34 mouse cellular contexts compared by ENCODE assay signal in genomic region chr8:46394750-46395149, GRCm38 (mm10).
DNase-seq lines count a peak whose midpoint lies in the region; ATAC-seq and TF ChIP-seq lines count a peak whose summit lies in the region.
"Had no signal": no experiment of that assay in that cellular context is flagged by ENCODE, and none has a peak within 500 bp of the region (broad histone marks: within the 10 kb centered on the region; RNA-seq: fewer than 3 reads in every experiment).

No protein-coding gene starts in this region.

- H3K9ac ChIP-seq in stomach, postnatal 0 days (ENCODE audit: low read length) = no peak overlapping the region
- H3K9ac ChIP-seq: embryonic facial prominence, embryonic 15.5 days; forebrain, embryonic 12.5 days; forebrain, postnatal 0 days; heart, embryonic 15.5 days; hindbrain, embryonic 12.5 days; intestine, embryonic 15.5 days; limb, embryonic 13.5 days; liver, embryonic 14.5 days; lung, embryonic 14.5 days; neural tube, embryonic 13.5 days had no signal

- H3K27me3 ChIP-seq in spleen, adult 2 months (ENCODE audit: control insufficient read depth, insufficient read depth, low read length) = no peaks in the 10 kb centered on the region
- H3K27me3 ChIP-seq in stomach, postnatal 0 days (ENCODE audit: control insufficient read depth, insufficient read depth, low read length) = no peaks in the 10 kb centered on the region
- H3K27me3 ChIP-seq in limb, embryonic 10.5 days (ENCODE audit: low read depth, poor library complexity, severe bottlenecking) = no peaks in the 10 kb centered on the region
- H3K27me3 ChIP-seq: embryonic facial prominence, embryonic 15.5 days; forebrain, embryonic 12.5 days; heart, embryonic 15.5 days; hindbrain, embryonic 12.5 days; intestine, embryonic 15.5 days; limb, embryonic 13.5 days; neural tube, embryonic 13.5 days had no signal

- no peak for TF ChIP-seq CTCF in spleen, adult 2 months (IDR thresholded peaks at IDR 0.05; ENCODE audit: extremely low read depth, insufficient read depth, insufficient read length, insufficient replicate concordance)
- no peak for TF ChIP-seq CTCF in brain, embryonic 14.5 days (IDR thresholded peaks at IDR 0.05; ENCODE audit: borderline replicate concordance, extremely low read depth, insufficient read depth, insufficient read length)
- TF ChIP-seq CTCF in stomach, postnatal 0 days (IDR thresholded peaks at IDR 0.05; ENCODE audit: low read depth) = no peak

- TF ChIP-seq POLR2A in spleen, adult 2 months (IDR thresholded peaks at IDR 0.05; ENCODE audit: low read depth, low read length) = no peak
- TF ChIP-seq POLR2A in brain, embryonic 14.5 days (IDR thresholded peaks at IDR 0.05; ENCODE audit: borderline replicate concordance, extremely low read depth, insufficient read depth, insufficient read length, poor library complexity, severe bottlenecking) = no peak

- no peak for TF ChIP-seq EP300 in stomach, postnatal 0 days (optimal IDR thresholded peaks at IDR 0.05)

- H3K4me2 ChIP-seq in stomach, postnatal 0 days (replicated peaks; ENCODE audit: low read depth) = no peak overlapping the region
- H3K4me2 ChIP-seq: embryonic facial prominence, embryonic 15.5 days; forebrain, embryonic 12.5 days; heart, embryonic 15.5 days; hindbrain, embryonic 12.5 days; intestine, embryonic 15.5 days; limb, embryonic 13.5 days; lung, embryonic 14.5 days; midbrain, embryonic 11.5 days; neural tube, embryonic 13.5 days had no signal

- 86% methylated on average over 5 of the region's 5 CpGs for WGBS in spleen, adult 2 months
- WGBS in stomach, postnatal 0 days = 71% methylated on average over 5 of the region's 5 CpGs
- WGBS in limb, embryonic 10.5 days = 82% methylated on average over 5 of the region's 5 CpGs

- peak; percentile 13 for DNase-seq in layer of hippocampus, adult 9-11 months
- no peak for DNase-seq in layer of hippocampus, adult 11-12 months (ENCODE audit: low spot score)
- no peak for DNase-seq in spleen, adult 2 months (ENCODE audit: low read depth in 1 of 2, low spot score in 2 of 2)
- no peak for DNase-seq in spleen, postnatal 4 days (ENCODE audit: low spot score in 2 of 2)
- DNase-seq in brain, embryonic 14.5 days (ENCODE audit: low read depth) = peak; percentile 26
- DNase-seq in stomach, postnatal 0 days (ENCODE audit: low spot score) = no peak
- DNase-seq in limb, embryonic 10.5 days (ENCODE audit: low spot score) = no peak
- DNase-seq: adrenal gland, adult 2 months; adrenal gland, postnatal 36 days; cerebellum, adult 11-12 months; cerebellum, adult 9-11 months; forebrain, postnatal 0 days; gastrocnemius, postnatal 14 days; kidney, adult 2 months; kidney, postnatal 36 days; lung, embryonic 14.5 days; lung, postnatal 14 days; right cerebral cortex, postnatal 25 days; thymus, adult 2 months; thymus, postnatal 36 days had no signal

- no peaks in the 10 kb centered on the region for H3K9me3 ChIP-seq in stomach, postnatal 0 days (ENCODE audit: control insufficient read depth, low read length)
- H3K9me3 ChIP-seq in limb, embryonic 10.5 days (replicated peaks) = no peaks in the 10 kb centered on the region
- H3K9me3 ChIP-seq: embryonic facial prominence, embryonic 10.5 days; embryonic facial prominence, embryonic 15.5 days; forebrain, embryonic 12.5 days; heart, embryonic 10.5 days; heart, embryonic 15.5 days; hindbrain, embryonic 12.5 days; intestine, embryonic 15.5 days; limb, embryonic 13.5 days; neural tube, embryonic 13.5 days had no signal

- no peak overlapping the region for H3K4me3 ChIP-seq in spleen, adult 2 months (ENCODE audit: extremely low read depth, insufficient read depth, insufficient read length)
- no peak overlapping the region for H3K4me3 ChIP-seq in stomach, postnatal 0 days (ENCODE audit: low read depth, low read length)
- no peak overlapping the region for H3K4me3 ChIP-seq in limb, embryonic 10.5 days
- H3K4me3 ChIP-seq: embryonic facial prominence, embryonic 10.5 days; embryonic facial prominence, embryonic 15.5 days; forebrain, embryonic 12.5 days; heart, embryonic 10.5 days; heart, embryonic 15.5 days; hindbrain, embryonic 12.5 days; intestine, embryonic 15.5 days; left cerebral cortex, adult 2 months; limb, embryonic 13.5 days; neural tube, embryonic 13.5 days had no signal

- peak overlapping the region; percentile 78; the same call in 1 of the 2 replicates for H3K27ac ChIP-seq in spleen, adult 2 months (ENCODE audit: insufficient read depth, low read length)
- no peak overlapping the region for H3K27ac ChIP-seq in stomach, postnatal 0 days (replicated peaks)
- no peak overlapping the region for H3K27ac ChIP-seq in limb, embryonic 10.5 days
- H3K27ac ChIP-seq: embryonic facial prominence, embryonic 10.5 days; embryonic facial prominence, embryonic 15.5 days; forebrain, embryonic 12.5 days; heart, embryonic 10.5 days; heart, embryonic 15.5 days; hindbrain, embryonic 12.5 days; hindbrain, postnatal 0 days; intestine, embryonic 15.5 days; left cerebral cortex, adult 2 months; limb, embryonic 13.5 days; liver, embryonic 14.5 days; neural tube, embryonic 13.5 days had no signal

- no peak for ATAC-seq in stomach, postnatal 0 days (ENCODE audit: low FRiP score, low TSS enrichment)
- ATAC-seq: activated CD4-positive, CD25-positive, alpha-beta regulatory T cell, adult 4 months; forebrain, postnatal 0 days; hindbrain, postnatal 0 days; intestine, embryonic 15.5 days had no signal

- peaks cover 10% of the 10 kb centered on the region for H3K4me1 ChIP-seq in spleen, adult 2 months (ENCODE audit: control insufficient read depth, insufficient read depth, insufficient read length)
- no peaks in the 10 kb centered on the region for H3K4me1 ChIP-seq in stomach, postnatal 0 days (replicated peaks; ENCODE audit: control insufficient read depth, insufficient read depth)
- no peaks in the 10 kb centered on the region for H3K4me1 ChIP-seq in limb, embryonic 10.5 days
- H3K4me1 ChIP-seq: embryonic facial prominence, embryonic 10.5 days; embryonic facial prominence, embryonic 15.5 days; forebrain, embryonic 12.5 days; heart, embryonic 10.5 days; heart, embryonic 15.5 days; hindbrain, embryonic 12.5 days; intestine, embryonic 15.5 days; limb, embryonic 13.5 days; neural tube, embryonic 13.5 days had no signal

- no peaks in the 10 kb centered on the region for H3K36me3 ChIP-seq in spleen, adult 2 months (ENCODE audit: control insufficient read depth, insufficient read depth, low read length)
- no peaks in the 10 kb centered on the region for H3K36me3 ChIP-seq in stomach, postnatal 0 days (ENCODE audit: control insufficient read depth, insufficient read depth, low read length)
- H3K36me3 ChIP-seq in limb, embryonic 10.5 days = no peaks in the 10 kb centered on the region
- H3K36me3 ChIP-seq: embryonic facial prominence, embryonic 10.5 days; embryonic facial prominence, embryonic 15.5 days; forebrain, embryonic 12.5 days; heart, embryonic 10.5 days; heart, embryonic 15.5 days; hindbrain, embryonic 12.5 days; intestine, embryonic 15.5 days; limb, embryonic 13.5 days; neural tube, embryonic 13.5 days had no signal

Comparison
In these comparisons a context has a peak if more than half of its experiments do, and no peak if none do; other contexts are left out.
1. DNase-seq: peak in layer of hippocampus, adult 9-11 months (single experiment) and brain, embryonic 14.5 days (single experiment); none in layer of hippocampus, adult 11-12 months (single experiment), spleen, adult 2 months (0 of 2), spleen, postnatal 4 days (0 of 2), stomach, postnatal 0 days (single experiment) and limb, embryonic 10.5 days (single experiment).